Mouse (Mus musculus) embryo, embryonic 9.5 days (tissue): ENCODE results near the gene Ablim1.
A peak's percentile ranks its signal among the peaks of the same experiment; 100 is the strongest.

Experiments
- DNase-seq: peaks from one replicate; pipeline ENCODE4 v3.0.0-alpha.2; 2017; ENCODE audit errors: extremely low spot score

Ablim1 gene

DNA sequence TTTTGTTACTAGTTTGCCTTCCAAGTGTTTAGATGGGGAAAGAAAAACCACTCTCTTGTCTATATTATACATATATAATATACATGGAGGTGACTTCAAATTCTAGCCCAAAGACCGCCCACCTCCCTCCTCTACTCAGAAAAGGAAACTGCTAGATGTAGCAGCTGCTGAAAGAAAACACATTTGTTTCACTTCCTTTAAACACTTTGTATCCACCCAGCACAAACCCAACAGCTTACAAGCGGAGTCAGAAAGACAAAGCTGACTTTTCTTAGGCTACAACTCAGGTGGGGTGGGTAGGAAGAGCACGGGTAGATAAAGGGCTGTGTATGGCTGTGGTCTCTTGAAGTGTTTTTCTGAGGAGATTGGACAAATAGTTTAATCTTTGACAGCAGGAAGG, 242.0 kb downstream of the Ablim1 start:
- no peak for DNase-seq

DNA sequence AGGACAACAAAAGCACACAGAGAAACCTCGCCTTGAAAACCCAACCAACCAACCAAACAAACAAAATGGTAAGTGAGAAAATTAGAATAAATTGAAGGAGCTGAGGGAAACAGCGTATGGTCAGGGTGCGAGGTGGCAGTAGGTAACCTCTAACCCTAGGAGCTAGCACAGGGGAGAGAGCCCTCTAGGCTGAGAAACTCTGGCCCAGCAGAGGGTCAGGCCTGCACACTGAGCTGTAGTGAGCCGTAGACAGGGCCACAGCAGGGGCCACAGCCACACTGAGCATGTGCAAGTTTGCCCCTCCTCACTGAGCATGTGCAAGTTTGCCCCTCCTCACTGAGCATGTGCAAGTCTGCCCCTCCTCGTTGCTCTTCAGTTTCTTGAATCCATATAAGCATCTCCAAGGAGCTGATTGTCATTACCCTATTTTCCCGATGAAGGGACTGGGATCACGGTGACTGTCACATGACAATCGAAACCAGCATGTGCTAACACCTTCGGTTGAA, 247.6 kb downstream of the Ablim1 start:
- no peak for DNase-seq

DNA sequence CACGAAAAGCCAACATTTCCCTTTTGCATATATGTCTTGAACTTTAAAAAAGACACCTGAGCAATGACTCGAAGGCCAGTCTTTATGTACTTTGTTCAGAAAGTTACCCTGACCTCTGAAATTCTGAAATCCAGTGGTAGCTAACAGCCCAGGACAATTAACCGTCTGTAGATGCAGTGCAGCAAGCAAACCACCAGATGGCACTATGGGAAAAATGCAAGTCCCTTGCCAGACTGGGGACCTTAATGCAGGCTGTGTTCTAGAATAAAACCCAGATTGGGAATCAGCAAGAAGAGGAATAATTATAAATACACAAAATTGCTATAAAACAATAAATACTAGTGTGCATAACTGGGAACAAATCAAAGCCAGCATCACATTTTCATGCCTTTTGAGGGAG, 248.4 kb downstream of the Ablim1 start:
- peak; percentile 67 for DNase-seq

DNA sequence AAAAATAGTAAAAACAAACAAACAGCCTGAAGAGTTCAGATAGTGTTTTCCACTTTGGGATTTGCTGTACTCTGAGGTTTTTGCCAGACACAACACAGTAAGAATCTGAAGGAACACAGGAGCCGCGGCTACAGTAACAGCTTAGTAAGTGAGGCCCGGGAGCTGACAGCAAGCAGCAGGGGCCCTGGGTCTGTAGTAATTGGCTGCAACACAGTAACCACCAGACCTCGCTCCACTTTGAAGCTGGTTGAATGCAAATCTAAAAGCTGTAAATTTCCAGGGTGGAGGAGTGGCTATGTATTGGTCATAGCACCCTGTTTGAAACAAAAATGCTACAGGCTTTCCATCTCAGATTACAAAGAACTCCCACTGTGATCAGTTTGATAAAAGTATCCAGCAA, 252.0 kb downstream of the Ablim1 start:
- DNase-seq, result no peak

DNA sequence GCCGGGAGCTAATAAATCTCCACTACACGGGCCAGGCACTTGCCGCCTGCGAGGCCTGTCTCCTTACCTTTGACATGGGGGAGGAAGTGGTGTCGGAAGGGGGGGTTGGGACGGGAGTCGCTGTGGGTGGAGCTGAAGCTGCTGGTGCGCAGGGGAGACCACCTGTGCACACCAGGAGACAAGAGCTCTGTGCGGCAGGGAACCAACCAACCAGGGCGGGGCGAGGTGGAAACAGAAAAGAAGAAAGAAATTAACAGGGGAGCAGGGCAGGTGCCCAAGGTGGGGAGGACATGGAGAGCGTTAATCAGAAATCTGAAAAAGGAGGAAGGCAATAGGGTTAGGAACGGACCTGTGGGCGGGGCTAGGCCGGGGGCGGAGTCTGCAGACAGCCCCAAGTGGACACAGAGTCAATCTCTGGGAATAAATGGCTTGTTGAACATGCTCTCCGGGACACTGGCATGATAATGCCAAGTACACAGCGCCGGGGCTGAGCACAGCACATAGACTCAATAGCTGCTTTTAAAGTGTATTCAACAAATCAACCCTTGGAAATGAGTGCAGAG, 255.6 kb downstream of the Ablim1 start:
- DNase-seq, result no peak

DNA sequence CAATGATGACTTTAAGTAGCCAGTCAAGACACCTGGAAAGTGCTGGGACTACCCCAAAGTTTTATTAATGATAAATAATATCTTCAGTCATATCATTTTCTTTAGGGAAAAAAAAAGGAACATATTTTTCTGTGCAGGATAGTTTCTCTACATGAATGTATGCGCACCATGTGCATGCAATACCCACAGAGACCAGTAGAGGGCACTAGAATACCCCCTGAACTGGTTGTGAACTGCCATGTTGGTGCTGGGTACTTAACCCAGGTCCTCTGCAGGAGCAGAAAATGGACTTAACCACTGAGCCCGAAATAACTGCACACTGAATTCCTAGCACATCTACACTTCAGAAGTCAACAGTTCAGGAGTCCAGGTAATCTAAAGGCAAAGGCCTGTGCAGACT, 257.2 kb downstream of the Ablim1 start:
- no peak for DNase-seq

DNA sequence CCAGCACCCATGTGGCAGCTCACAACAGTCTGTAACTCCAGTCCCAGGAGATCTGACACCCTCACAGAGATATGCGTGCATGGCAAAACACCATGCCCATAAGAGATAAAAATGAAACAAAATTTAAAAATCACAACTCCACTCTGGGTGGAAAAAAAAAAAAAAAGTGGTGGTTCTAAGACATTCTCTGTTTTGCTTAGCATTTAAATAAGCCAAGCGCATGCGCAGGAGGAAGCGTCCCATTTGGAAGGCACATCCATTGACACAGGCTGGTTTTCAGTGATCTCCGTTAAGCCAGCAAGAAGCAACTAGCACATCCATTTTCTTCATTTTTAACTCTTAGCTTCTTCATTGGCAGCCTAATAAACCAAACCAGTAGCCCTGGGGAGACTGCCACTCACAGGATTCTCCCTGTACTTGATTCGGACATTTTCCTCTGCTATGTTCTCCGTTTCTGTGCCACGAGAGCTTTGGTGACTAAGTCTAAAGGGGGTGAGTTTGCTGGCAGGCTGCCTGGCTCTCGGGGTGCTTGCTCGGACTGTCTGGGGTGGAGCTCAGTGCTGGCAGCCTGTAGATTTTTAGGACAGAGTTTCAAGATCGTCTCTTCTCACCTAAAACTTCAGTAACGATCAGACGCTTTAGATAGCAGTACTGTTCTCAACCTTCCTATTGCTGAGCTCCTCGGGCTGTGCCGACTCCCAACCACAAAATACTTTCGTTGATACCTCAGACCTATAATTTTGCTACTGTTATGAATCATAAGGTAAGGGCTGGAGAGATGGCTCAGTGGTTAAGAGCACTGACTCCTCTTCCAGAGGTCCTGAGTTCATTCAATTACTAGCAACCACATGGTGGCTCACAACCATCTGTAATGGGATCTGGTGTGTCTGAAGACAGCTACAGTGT, 259.3 kb downstream of the Ablim1 start:
- DNase-seq, result no peak

DNA sequence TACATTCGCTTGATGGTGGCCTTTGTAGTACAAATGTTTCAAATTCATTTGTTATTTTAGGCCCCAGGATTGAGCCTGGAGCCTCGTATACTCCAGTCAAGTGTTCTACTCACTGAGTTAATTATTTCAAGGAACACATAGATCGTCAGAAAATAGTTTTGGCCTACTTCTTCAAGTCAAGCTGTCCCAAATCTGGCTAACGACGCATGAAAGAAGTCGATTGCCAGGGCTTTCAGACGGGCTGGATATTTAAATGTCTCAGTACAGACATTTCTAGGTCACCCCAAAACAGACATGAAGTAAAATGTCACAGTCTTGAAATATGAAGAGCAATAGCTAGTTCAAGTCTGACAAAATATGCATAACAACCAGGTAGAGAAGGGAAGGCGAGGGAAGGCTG, 261.8 kb downstream of the Ablim1 start:
- DNase-seq, result no peak

DNA sequence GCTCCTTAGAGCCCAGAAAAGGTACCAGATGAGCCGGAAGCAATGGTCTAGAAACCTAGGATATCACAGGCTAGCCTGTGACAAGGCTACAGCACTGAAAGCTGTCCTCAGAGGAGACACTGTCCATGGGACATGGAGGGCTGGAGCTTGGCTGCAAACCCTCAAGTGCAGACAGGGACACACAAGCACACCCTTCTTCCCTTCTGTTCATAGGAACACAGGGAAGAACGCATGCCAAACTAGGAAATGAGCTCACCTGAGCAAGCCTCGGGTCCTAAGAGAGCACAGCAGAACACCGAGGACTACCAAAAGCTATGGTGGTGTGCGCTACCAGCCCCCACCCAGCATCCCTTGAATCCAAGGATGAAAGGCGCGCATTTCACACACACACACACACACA, 262.7 kb downstream of the Ablim1 start:
- no peak for DNase-seq

DNA sequence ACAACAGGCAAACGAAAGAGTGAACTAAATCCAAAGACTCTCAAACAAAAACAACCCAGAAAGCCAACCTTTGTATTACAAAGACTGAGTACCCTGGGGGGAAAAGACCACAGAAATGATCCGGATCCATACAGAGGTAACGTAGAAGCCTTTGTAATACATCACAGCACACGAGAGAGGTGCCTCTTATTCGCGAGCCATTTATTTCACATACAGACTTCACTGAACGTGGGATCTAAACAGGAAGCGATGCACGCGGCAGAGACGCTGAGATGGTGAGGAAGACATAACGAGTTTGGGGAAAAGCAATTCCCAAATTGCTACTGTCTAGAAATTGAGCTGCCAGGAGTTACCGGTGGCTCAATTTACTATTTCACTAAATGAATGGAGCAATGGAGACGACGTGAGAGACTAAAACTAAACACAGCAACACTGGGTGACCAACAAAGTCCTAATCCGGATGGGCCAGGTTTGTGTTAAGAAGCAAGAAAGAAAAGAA, 265.1 kb downstream of the Ablim1 start:
- no peak for DNase-seq

DNA sequence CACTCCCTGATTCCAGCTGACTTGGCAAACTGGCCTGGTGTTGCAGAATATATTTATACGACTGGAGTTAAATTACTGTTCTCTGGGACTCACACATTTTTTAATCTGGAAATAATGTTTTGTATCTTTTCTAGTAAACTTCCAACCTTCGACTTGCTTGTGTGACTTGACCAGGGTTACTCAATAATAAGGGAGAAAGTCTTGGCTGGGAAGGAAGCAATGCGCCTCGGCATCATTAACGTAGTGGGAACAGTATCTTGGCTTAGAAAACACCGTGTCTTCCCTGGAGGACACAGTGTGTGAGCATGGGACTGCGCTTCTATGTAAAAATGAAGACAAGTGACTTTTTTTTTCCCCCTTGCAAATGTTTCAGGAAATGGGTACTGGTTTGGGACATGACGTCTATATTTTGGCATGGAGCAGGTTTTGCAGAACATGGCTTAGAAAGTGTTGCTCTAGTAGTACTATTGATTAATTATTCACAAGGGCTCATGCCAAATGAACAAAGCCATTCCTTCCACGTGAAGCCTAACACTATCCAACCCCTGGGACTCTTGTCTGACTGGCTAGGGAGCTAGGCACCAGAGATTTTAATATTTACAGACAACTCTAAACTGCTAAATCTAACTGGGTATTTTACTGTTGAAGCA, 266.9 kb downstream of the Ablim1 start:
- no peak for DNase-seq

DNA sequence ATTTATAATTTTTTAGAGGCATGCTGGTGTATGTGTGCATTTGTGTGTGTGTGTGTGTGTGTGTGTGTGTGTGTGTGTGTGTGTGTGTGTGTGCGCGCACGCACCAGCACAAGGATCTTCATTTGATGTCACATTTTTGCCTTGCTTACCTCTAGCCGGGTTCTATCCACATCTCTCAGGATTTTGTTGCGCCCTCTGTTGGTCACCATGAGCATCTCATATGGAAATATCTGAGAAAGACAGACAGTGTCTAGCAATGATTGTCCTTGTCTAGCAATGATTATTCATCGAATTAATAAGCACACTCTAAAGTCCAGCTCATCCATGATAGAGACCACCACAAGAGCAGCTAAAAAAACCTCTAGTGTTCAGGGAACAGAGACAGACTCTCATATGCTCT, 275.5 kb downstream of the Ablim1 start:
- no peak for DNase-seq

DNA sequence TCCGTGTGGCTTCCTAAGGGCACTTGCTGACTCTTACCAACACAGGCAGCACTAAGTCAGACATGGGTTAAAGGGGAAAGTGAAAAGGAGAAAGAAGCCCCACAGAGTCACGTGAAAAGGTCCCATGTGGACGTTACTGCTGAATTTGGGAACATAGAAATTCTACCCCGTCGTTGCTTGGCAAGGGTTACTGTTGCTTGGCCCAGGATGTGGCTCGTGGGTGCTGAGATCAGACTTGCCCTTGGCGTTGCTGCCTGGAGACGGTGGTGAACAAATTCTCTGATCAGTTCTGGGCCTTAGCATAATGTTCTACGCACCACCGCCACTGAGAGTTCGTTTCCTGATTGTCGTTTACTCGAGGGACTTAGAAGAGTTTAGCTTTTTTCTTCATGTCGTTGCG, 277.9 kb downstream of the Ablim1 start:
- no peak for DNase-seq

DNA sequence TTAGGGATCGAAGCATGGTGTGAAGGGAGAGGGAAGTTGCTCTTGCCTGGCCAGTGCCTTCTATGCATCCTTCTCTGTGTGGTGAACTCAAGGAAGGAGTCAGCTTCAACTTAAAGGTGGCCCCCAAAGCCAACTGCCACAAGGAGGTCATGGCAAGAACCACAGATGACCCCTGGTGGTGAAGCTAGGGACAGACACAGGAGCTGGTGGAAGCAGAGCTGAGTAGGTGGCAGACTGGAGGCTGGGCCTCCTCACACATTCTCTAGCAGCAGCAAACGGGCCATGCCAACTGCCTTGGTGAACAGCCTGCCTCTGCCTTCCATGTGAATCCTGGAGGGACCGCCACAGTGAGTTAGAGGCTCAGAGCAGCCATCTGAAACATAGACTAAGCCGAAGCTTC, 283.1 kb downstream of the Ablim1 start:
- DNase-seq, result peak; percentile 62

DNA sequence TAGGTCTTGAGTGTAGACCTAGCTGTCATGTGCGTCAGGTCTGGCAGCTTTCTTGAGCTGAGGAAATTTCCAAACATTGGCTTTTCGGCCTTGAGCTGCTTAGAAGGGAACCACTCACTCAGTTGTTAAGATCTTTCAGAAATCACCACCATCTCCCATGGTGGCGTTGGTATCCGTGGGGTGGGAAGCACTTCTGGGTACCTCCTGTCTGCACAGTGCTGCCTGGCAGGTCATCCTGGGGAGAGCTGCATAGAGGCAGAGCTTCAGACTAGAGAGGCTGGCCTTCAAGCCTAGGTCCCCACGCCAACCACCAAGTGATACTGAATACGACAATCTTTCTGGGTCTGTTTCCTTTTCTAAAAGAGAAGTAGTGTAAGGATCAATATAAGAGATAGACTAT, 285.3 kb downstream of the Ablim1 start:
- DNase-seq, result no peak

DNA sequence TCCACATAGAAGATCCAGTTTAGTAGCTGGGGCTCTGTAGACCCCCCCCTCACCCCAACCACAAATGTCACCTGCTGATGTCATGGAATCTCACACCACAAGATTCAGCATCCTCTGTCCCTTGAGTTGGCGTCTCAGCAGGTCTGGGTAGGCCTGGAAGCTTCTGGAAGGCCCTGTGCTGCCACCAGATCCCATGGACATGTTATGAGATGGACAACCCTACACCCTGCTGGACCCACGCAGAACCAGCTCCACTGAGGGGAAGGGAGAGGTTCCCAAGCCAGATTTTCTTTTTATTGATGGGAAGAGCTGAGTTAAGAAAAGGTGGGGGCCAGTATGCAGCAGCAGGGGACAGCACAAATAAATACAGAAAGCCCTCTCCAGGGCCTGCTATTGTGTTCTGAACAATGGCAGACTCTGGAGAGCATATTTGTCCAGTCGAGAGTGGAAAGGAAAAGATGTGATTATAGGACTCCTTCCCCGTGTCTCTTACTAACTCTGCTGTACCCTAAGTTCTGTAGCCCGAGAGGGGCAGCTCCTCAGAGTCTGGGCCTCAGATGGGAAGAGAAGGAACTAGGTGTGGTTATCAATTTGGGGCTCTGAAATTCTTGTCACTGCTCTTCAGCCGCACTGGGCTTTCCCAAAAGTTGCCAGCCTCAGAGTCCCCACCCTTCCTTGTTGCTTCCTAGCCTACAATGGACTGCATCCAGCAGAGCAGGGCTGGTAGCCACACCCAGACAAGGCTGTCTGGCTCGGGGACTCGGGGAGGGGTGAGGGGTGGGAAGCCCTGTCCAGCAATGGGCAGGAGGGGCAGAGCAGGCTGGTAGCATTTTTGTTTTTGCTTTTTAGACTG, 286.2 kb downstream of the Ablim1 start:
- no peak for DNase-seq

DNA sequence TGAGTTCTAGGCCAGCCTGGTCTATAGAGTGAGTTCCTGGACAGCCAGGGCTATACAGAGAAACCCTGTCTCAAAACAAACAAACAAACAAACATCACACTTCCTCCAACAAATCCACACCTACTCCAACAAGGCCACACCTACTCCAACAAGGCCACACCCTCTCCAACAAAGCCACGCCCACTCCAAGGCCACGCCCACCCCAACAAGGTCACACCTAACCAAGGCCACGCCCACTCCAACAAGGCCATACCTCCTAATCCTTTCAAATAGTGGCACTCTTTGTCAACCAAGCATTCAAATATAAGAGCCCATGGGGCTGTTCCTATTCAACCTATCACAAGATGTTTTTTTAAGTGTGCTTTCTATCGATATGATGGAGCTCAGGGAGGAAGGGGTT, 288.2 kb downstream of the Ablim1 start:
- DNase-seq, result no peak

DNA sequence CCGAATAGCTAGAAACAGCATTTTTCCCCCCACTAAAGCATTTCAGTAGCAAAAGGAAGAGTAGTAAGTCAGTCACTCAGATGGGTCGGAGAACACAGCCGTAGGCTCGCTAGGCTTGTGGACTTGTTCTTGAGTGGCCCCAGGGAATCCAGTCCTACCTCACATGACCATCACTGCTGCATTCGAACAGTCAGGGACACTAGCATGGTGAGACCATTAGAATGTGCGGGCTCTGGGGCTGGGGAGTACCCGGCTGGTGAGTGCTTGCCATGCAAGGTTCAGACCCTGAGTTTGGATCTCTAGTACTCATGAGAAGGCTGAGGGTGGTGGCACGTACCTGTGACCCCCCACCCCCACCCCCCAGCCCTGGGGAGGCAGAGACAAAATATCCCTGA, 296.9 kb downstream of the Ablim1 start:
- no peak for DNase-seq

DNA sequence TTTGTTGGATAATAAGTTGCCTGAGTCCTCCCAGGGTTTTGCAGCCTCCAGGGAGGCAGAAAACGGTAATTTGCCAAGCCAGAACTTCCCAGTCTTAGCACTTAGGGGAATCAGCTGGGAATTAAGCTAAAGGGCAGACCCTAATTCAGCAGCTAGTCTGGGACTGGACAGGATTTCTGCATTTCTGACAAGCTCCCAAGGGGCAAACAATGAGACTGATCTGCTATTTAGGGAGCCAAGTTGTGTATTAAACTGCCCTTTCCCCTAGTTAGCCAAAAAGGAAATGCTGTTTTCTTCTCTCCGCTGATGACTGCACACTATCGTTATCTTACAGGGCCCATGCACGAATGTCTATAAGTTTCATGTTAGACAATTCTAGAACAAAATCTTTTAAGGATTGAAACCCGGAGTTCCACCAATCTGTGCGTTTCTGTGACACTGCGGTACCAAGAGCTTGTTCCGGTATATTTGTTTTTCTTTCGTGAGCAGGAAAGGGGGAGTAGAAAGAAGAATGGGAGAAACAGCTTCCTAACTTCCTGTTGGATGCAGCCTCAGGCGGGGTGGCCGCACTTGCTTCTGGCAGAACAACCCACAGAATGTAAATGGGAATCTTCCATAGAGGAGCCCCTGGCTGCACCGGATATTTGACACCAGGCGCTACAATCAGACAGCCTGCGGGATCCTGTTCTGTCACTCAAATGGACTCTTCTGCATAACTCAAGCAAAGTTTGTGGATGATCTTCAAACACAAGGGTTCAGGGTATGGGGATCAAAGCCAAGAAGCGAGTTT, 297.5 kb downstream of the Ablim1 start:
- no peak for DNase-seq

DNA sequence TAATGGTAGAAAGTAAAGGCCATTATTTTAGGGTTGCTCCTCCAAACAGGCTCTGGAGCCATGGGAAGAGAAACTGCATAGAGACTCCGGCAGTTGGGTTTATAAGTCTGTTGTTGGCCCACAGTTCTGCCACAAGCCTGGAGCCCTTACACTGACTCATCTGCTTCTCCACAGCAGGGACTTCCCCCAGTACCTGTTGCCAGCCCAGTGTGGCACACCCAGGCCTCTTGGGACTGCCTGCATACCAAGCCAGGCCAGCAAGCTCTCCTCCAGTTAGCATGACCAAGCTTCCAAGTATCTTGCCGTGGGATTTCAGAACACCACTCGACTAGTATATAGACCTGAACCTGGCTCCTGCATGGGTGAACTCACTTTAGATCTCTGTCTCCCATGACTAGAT, 299.9 kb downstream of the Ablim1 start:
- no peak for DNase-seq

DNA sequence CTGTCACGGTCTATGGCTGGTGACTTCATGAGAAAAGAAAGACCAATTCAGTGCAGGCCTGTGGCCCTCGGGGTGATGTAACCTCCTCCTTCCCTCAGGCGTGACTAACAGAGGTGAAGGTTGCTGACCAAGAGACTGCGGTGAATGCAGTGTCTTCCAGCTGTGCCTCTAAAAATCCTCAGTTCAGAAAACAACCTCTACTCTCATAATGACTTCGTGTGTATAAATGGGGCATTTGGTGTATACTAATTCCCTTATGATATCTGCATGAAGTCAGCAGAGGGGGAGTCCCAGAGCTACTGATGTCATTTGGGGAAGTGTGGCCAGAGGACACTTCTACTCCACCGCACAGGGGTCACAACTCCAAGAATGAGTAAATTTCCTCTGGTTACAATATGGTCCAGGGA, 301.4 kb downstream of the Ablim1 start:
- DNase-seq, result no peak
